Mouse (Mus musculus) neural tube, embryonic 15.5 days (tissue): ENCODE results near the gene Pcp4l1. TPM values are rescaled to one million over a fixed set of nuclear protein-coding genes. Genes with fewer than 3 reads are reported as not detected.
"Not testable (repeated sequence)": the region's sequence is repeated elsewhere in the genome, so short reads cannot be mapped to it uniquely, and the experiment has no call there.

Source experiments
- ATAC-seq: fragments of 200-750 bp; cut with Nextera tagmentation; 2 replicates; pipeline ENCODE4 v1.8.0; 2017; ENCODE audit warnings: mild to moderate bottlenecking, moderate TSS enrichment, moderate library complexity; ENCODE audit not compliant: low FRiP score
- H3K27ac ChIP-seq: fragments of 300-500 bp; sonication (generic); replicated peaks from 2 replicates; pipeline ENCODE4 v1.5.1; 2015; ENCODE audit warnings: mild to moderate bottlenecking, inconsistent platforms
- H3K27me3 ChIP-seq: fragments of 300-500 bp; sonication (generic); replicated peaks from 2 replicates; pipeline ENCODE4 v1.6.1; 2015; ENCODE audit warnings: inconsistent platforms
- H3K36me3 ChIP-seq: fragments of 300-500 bp; sonication (generic); 2 replicates; pipeline ENCODE4 v1.6.1; 2015; ENCODE audit warnings: inconsistent platforms
- H3K4me1 ChIP-seq: fragments of 300-500 bp; sonication (generic); 2 replicates; pipeline ENCODE4 v1.6.1; 2015; ENCODE audit warnings: inconsistent platforms
- H3K4me2 ChIP-seq: fragments of 300-500 bp; sonication (generic); 2 replicates; pipeline ENCODE4 v1.6.1; 2015; ENCODE audit warnings: inconsistent platforms, mild to moderate bottlenecking, moderate library complexity
- H3K4me3 ChIP-seq: fragments of 300-500 bp; sonication (generic); replicated peaks from 2 replicates; pipeline ENCODE4 v1.5.1; 2015; ENCODE audit warnings: mild to moderate bottlenecking, inconsistent platforms
- H3K9ac ChIP-seq: fragments of 300-500 bp; sonication (generic); replicated peaks from 2 replicates; pipeline ENCODE4 v1.6.1; 2015; ENCODE audit warnings: mild to moderate bottlenecking, inconsistent platforms
- H3K9me3 ChIP-seq: fragments of 300-500 bp; sonication (generic); replicated peaks from 2 replicates; pipeline ENCODE4 v1.6.1; 2016; ENCODE audit warnings: inconsistent platforms
- WGBS: fragments of 180-500 bp; shearing (Covaris S2); methylation state at CpG from one replicate; pipeline ENCODE4 v1.1.7; 2015; ENCODE audit warnings: mixed read lengths; 5-methylcytosine and 5-hydroxymethylcytosine counted together
- polyA plus RNA-seq: library from polyadenylated mRNA; unstranded; fragments of >200 nt; fragmentation: Nextera tagmentation; extraction: Ambion mirVana; gene quantifications from 2 replicates; pipeline ENCODE4 v1.2.1, GENCODE M21; 2015

Gene Pcp4l1
- polyA plus RNA-seq: 34.0 and 39.1 TPM in 2 replicates

DNA sequence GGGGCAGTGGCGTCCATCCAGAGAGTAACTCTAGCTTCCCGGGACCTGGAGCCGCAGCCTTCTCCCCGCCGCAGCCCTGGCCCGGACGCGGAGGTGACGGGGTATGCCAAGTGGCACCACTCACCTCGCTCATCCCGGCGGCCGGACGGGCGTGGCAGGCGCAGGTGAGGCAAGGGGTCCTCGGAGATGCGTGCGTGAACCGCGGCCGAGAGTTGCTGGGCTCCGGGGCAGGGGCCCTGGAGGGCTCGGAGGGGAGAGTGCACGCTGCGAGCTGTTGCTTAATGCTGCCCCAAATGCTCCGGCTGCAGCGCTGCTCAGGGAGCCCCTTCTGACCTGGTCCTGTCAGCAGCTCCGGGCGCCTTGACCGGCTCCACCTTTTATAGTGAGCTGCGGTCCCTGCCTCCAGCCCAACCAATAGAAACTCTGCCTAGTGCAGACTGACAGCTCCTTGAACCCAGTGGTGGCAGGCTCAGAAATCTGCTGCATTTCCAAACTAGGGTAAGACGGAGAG, at the start of gene Pcp4l1:
TSS of gene Pcp4l1 (minus strand) at position 382 of the 511 bp plus-strand sequence.
- ATAC-seq: peak; percentile 71
- H3K27me3 ChIP-seq: peaks cover 36% of the 10 kb centered on the region

DNA sequence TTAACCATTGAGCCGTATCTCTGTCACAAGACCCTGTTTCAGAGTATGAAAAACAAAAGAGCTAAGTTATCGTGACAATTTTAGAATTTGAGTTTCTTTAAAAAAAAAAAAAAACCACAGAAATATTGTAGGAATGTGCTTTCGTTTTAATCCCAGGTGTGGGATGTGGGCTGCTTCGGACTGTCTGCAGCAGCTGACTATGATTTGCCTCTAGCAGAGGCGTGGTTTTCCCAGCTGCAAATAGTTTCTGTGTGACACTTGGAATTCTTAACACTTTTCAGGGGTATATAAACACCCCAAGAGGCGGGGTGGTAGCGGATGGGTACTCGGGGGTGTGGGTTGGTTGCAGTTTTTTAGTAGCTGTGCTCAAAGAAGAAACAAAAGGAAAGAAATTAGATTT, 49.3 kb upstream of the Pcp4l1 start:
- WGBS: 95% methylated on average over 8 of the region's 8 CpGs
- H3K4me3 ChIP-seq: no peak overlapping the region
- ATAC-seq: no peak
- no peaks in the 10 kb centered on the region for H3K27me3 ChIP-seq
- H3K4me1 ChIP-seq: peaks cover 35% of the 10 kb centered on the region
- no peaks in the 10 kb centered on the region for H3K9me3 ChIP-seq
- peak overlapping the region; percentile 78 for H3K4me2 ChIP-seq
- no peak overlapping the region for H3K27ac ChIP-seq
- no peak overlapping the region for H3K9ac ChIP-seq
- peaks cover 35% of the 10 kb centered on the region for H3K36me3 ChIP-seq

More for the DNA sequence above, at the start of gene Pcp4l1:
- peak within 1 kb of the TSS; percentile 99 for H3K4me2 ChIP-seq
- peaks cover 39% of the 10 kb centered on the region for H3K4me1 ChIP-seq
- peak within 1 kb of the TSS; percentile 24; the same call in 1 of the 2 replicates for H3K27ac ChIP-seq
- H3K9me3 ChIP-seq: no peaks in the 10 kb centered on the region
- WGBS: under 1% methylated on average over 33 of the region's 33 CpGs
- peak within 1 kb of the TSS; percentile 61 for H3K9ac ChIP-seq
- peak within 1 kb of the TSS; percentile 58 for H3K4me3 ChIP-seq
- no peaks in the 10 kb centered on the region for H3K36me3 ChIP-seq

DNA sequence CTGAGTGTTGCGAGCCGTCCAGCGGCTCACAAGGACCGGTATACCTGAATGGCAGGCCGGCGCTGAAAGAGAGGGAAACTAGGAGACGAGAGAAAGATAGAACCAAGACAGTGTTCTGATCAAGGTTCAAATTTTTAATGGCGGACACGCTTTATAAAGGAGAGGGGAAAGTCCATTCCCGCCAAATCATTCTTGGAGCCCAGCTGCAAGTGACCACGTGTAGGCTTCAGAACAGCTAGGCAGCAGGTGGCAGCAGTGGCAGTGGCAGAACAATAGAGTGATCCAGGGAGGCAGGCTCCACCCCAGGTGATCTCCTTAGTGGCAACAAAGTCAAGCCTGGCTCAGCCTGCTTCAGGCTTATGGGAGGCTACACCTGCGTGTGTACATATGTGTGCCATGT, 45.9 kb upstream of the Pcp4l1 start:
- H3K27me3 ChIP-seq, H3K27ac ChIP-seq, ATAC-seq, H3K4me3 ChIP-seq, H3K4me2 ChIP-seq, H3K9ac ChIP-seq, H3K9me3 ChIP-seq: not testable (repeated sequence)
- 87% methylated on average over 12 of the region's 12 CpGs for WGBS
- H3K36me3 ChIP-seq: peaks cover 66% of the 10 kb centered on the region
- peaks cover 20% of the 10 kb centered on the region for H3K4me1 ChIP-seq

DNA sequence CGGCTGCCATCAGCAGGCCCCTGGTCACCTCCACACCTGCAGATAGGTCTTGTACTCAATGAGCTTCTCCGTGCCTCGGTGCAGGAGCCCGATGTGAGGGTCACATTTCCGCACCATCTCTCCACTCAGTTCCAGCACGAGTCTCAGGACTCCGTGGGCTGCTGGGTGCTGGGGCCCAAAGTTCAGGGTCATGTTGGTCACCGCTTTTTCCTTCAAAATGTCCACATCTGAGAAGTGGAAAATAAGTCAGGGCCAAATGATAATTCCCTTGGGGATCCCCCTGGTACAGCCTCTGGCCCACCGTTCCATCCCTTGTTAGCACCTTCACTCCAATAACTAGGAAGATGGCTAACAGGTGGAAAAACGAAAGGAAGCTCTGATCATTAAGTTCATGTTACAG, 44.8 kb upstream of the Pcp4l1 start:
- ATAC-seq: no peak
- Histone ChIP-seq H3K27me3 (no peaks in the 10 kb centered on the region), H3K9ac (no peak overlapping the region), H3K9me3 (no peaks in the 10 kb centered on the region), H3K4me1 (peaks cover 14% of the 10 kb centered on the region), H3K4me2 (no peak overlapping the region), H3K4me3 (no peak overlapping the region), H3K36me3 (peaks cover 74% of the 10 kb centered on the region), H3K27ac (no peak overlapping the region)
- 95% methylated on average over 10 of the region's 10 CpGs for WGBS

DNA sequence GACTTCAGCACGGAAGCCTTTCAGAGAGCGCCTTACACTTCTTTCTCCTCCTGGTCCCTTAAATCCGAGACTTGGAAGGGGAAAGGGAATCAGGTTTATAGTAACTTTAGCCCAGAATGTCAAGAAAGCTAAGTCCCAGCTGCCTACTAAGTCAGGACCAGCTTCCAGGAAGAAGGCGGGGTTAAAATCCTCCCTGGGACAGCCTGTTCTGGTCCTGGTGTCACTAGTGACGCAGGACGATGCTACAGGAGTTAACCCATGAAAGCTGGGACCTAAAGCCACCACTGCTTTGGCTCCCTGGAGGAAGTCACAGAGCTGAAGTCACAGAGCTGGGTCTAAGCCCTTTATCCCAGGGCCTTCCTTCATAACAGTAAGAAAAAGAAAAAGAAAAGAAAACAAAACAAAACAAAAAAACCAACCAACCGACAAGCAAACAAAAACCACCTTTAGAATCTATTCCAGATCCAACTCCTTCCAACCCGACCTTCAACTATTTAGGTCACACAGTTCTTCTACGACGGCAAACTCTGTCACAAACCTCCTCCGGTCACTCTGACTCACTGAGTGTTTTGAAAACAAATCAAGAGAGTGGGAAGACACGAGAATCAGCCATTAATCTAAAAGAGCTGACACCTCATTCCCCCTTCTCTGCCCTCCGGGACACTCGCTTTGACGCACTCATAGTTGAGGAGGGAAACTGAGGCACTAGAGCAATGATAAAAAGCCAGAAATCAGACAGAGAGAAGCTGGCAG, 44.1 kb upstream of the Pcp4l1 start:
- Histone ChIP-seq H3K9ac (no peak overlapping the region), H3K4me3 (no peak overlapping the region), H3K27me3 (no peaks in the 10 kb centered on the region), H3K27ac (no peak overlapping the region), H3K4me1 (peaks cover 8% of the 10 kb centered on the region; the same call in 1 of the 2 replicates), H3K36me3 (peaks cover 82% of the 10 kb centered on the region), H3K4me2 (no peak overlapping the region), H3K9me3 (no peaks in the 10 kb centered on the region)
- WGBS: 86% methylated on average over 15 of the region's 15 CpGs
- no peak for ATAC-seq

DNA sequence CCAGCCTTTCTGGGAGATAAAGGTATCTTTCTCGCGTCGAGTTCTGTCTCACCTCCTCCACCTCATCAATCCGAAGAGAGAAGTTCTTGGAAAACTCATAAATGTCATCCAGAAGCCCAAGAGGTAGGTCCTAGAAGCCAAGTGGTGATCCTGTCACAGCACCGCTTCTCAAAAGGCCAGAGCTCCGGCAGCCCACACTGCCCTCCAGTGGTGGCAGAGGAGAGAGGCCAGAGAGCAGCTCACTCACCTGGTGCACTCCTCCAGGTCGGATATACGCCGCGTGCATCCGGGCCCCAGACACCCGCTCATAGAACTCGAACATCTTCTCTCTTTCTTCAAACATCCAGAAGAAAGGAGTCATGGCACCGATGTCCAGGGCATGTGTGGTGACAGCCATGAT, 42.4 kb upstream of the Pcp4l1 start:
- Histone ChIP-seq H3K27me3 (no peaks in the 10 kb centered on the region), H3K36me3 (peaks cover 92% of the 10 kb centered on the region), H3K9me3 (no peaks in the 10 kb centered on the region), H3K27ac (no peak overlapping the region), H3K4me1 (peaks cover 2% of the 10 kb centered on the region; the same call in 1 of the 2 replicates), H3K9ac (no peak overlapping the region), H3K4me3 (no peak overlapping the region), H3K4me2 (no peak overlapping the region)
- ATAC-seq: no peak
- 76% methylated on average over 14 of the region's 14 CpGs for WGBS

DNA sequence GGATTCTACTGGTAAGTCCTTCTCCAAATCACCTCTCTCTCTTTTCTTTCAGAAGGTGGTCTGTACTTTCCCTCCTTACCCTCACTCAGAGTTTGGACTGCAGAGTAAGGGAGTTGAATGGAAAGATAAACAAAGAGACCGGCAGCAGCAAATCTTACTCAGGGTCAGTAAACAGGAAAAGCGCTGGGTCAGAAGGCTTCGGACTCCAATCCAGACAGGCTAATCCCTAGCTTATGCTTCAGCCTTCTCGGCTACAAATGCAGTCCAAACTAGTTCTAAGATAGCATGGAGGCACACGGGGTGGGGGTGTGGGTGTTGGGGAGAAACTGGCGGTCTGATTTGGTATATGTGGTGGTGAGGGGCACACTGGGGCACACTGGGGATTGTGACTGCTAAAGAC, 41.4 kb upstream of the Pcp4l1 start:
- ATAC-seq: no peak
- Histone ChIP-seq H3K27ac (no peak overlapping the region), H3K9me3 (no peaks in the 10 kb centered on the region), H3K27me3 (no peaks in the 10 kb centered on the region), H3K36me3 (peaks cover 83% of the 10 kb centered on the region), H3K4me1 (peaks cover 2% of the 10 kb centered on the region; the same call in 1 of the 2 replicates), H3K4me3 (no peak overlapping the region), H3K9ac (no peak overlapping the region), H3K4me2 (no peak overlapping the region)
- WGBS: 93% methylated on average over 6 of the region's 6 CpGs

DNA sequence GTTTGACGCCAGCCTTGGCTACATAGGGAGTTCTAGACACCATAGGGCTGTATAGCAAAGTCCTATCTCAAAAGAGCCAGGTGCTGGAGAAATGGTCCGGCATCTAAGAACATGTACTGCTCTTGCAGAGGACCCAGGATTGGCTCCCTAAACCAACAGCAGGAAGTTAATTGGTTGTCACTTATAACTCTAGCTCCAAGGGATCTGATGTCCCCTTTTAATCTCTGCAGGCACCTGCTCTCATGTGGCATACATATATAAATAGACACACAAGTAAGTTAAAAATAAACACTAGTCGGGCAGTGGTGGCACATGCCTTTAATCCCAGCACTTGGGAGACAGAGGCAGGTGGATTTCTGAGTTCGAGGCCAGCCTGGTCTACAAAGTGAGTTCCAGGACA, 39.7 kb upstream of the Pcp4l1 start:
- 94% methylated on average over 4 of the region's 4 CpGs for WGBS
- no peaks in the 10 kb centered on the region for H3K9me3 ChIP-seq
- H3K27me3 ChIP-seq: no peaks in the 10 kb centered on the region
- ATAC-seq: no peak
- H3K36me3 ChIP-seq: peaks cover 67% of the 10 kb centered on the region
- H3K4me3 ChIP-seq: no peak overlapping the region
- H3K4me1 ChIP-seq: peaks cover 2% of the 10 kb centered on the region; the same call in 1 of the 2 replicates
- H3K27ac ChIP-seq: no peak overlapping the region
- H3K4me2 ChIP-seq: no peak overlapping the region
- no peak overlapping the region for H3K9ac ChIP-seq

DNA sequence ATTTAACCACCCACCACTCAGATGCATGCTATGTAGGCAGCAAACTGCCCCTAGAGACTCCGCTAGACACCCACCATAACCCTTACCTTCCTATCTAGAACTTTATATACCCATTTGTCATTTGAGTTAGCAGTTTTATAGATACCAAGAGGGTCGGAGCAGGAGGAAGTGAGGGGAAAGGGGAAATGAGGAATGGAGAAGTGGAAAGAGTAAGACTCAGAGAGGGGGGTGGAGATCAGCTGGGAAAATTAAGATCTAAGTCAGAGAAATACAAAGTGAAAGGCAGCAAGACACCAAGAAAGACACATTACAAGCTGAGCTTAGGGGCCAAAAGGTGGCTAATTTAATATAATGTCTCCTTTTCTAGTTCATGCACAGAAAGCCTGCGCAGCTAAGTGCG, 38.5 kb upstream of the Pcp4l1 start:
- 81% methylated on average over 4 of the region's 4 CpGs for WGBS
- no peak for ATAC-seq
- no peaks in the 10 kb centered on the region for H3K4me1 ChIP-seq
- H3K27ac ChIP-seq: no peak overlapping the region
- H3K9me3 ChIP-seq: no peaks in the 10 kb centered on the region
- peaks cover 56% of the 10 kb centered on the region for H3K36me3 ChIP-seq
- no peak overlapping the region for H3K4me2 ChIP-seq
- no peak overlapping the region for H3K4me3 ChIP-seq
- no peaks in the 10 kb centered on the region for H3K27me3 ChIP-seq
- no peak overlapping the region for H3K9ac ChIP-seq

DNA sequence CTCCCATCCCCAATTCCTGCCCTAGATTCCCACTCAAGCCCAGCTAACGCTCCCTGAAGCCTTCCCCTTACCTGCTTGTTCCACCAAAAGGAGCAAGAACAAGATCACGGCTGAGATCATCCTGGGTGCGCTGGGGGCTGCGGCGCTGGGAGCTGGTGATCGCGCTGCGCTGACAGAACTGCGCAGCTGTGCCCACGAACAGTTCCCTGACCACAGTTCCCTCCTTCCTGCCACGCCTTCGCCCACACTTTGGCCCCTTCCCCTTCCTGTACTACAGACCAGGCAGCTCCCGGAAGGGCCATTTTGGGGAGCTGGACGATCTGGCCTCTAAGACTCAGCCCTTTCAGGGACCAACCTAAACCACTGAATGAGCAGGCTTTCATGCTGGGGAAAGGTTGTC, 38.1 kb upstream of the Pcp4l1 start, which contains the start of gene Fcer1g:
TSS of gene Fcer1g (minus strand) at position 240 of the 400 bp plus-strand sequence.
- Histone ChIP-seq H3K4me3 (no peak within 1 kb of the TSS), H3K9me3 (no peaks in the 10 kb centered on the region), H3K9ac (no peak within 1 kb of the TSS), H3K36me3 (peaks cover 53% of the 10 kb centered on the region), H3K27me3 (no peaks in the 10 kb centered on the region), H3K4me1 (no peaks in the 10 kb centered on the region), H3K4me2 (no peak within 1 kb of the TSS), H3K27ac (no peak within 1 kb of the TSS)
- WGBS: 89% methylated on average over 14 of the region's 14 CpGs
- ATAC-seq: no peak

DNA sequence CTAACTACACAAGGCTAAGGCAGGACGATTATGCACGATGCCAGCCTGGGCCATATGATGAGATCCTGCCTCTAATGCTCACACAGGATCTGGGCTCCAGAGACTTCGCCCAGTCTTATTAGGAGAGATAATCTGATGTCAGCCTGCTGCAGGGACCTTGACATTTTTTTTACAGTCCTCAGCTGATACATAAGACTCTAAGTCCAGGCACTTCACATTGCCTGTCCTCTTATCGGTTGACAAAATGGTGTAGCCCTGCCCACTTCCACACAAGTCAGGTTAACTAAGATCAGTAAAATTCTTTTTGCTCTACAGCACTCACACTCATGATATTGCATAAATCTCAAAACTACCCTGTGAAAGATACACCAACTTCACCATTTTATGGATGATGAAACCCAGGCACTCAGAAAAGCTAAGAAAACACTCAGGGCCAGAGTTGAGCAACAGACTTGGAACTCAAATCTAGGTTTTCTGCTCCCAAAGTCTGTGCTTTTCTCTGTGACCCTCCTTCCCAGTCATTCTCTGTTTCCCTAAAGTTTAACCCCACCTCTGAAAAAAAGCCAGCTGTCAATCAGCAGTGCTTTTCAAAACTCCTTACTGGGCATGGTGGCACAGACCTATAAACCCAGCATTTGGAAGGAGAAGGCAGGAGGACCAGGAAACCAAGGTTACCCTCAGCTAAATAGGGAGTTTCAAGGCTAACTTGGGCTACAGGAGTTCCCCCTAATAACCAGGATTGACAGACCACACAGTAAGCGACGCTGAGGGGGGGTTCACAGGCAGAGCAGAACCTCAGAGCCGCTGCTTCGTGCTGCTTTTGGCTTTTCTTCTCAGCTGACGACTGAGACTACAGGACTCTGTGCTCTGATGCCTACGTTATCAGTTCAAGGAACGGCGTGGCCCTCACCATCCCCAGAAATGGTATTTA, 37.0 kb upstream of the Pcp4l1 start:
- Histone ChIP-seq H3K9ac (no peak overlapping the region), H3K4me2 (no peak overlapping the region), H3K36me3 (peaks cover 44% of the 10 kb centered on the region), H3K27ac (no peak overlapping the region), H3K4me3 (no peak overlapping the region), H3K4me1 (no peaks in the 10 kb centered on the region), H3K27me3 (no peaks in the 10 kb centered on the region), H3K9me3 (no peaks in the 10 kb centered on the region)
- WGBS: 87% methylated on average over 12 of the region's 12 CpGs
- no peak for ATAC-seq
